Mouse (Mus musculus) retina, postnatal 7 days (tissue): ENCODE results near the gene Krtdap.

Experiments
- DNase-seq: peaks from one replicate; pipeline ENCODE4 v3.0.0-alpha.2; 2012; ENCODE audit warnings: low read depth, low spot score

Gene Krtdap

GRCm38 (mm10) chr7:30837277-30837676 lies 49.6 kb downstream of the Krtdap start:
- no peak for DNase-seq

- DNase-seq = no peak
These were observed 52.6 kb downstream of the Krtdap start for GRCm38 (mm10) chr7:30840306-30840705.
